Mouse (Mus musculus) midbrain, embryonic 11.5 days (tissue): ENCODE results near the gene Gm12695. TPM values are rescaled to one million over a fixed set of nuclear protein-coding genes. Genes with fewer than 3 reads are reported as not detected.
A peak's percentile ranks its signal among the peaks of the same experiment; 100 is the strongest.

Experiments used
- ATAC-seq: fragments of 200-750 bp; cut with Nextera tagmentation; 2 replicates; pipeline ENCODE4 v1.8.0; 2017; ENCODE audit warnings: moderate TSS enrichment, moderate library complexity; ENCODE audit not compliant: low FRiP score
- DNase-seq: peaks from one replicate; pipeline ENCODE4 v3.0.0; 2015; ENCODE audit warnings: low spot score; ENCODE audit errors: missing footprints
- H3K27ac ChIP-seq: fragments of 300-500 bp; sonication (generic); 2 replicates; pipeline ENCODE4 v1.5.1; 2014; ENCODE audit warnings: low read depth, low read length
- H3K27me3 ChIP-seq: fragments of 300-500 bp; sonication (generic); 2 replicates; pipeline ENCODE4 v1.6.1; 2014; ENCODE audit warnings: mild to moderate bottlenecking, low read length, moderate library complexity, mixed read lengths; ENCODE audit not compliant: control insufficient read depth, insufficient read depth
- H3K36me3 ChIP-seq: fragments of 300-500 bp; sonication (generic); 2 replicates; pipeline ENCODE4 v1.6.1; 2014; ENCODE audit warnings: mild to moderate bottlenecking, low read length, moderate library complexity, mixed read lengths; ENCODE audit not compliant: control insufficient read depth, insufficient read depth
- H3K4me1 ChIP-seq: fragments of 300-500 bp; sonication (generic); 2 replicates; pipeline ENCODE4 v1.6.1; 2014; ENCODE audit warnings: low read length; ENCODE audit not compliant: control insufficient read depth, insufficient read depth
- H3K4me2 ChIP-seq: fragments of 300-500 bp; sonication (generic); 2 replicates; pipeline ENCODE4 v1.6.1; 2014; ENCODE audit warnings: mild to moderate bottlenecking, moderate library complexity
- H3K4me3 ChIP-seq: fragments of 300-500 bp; sonication (generic); 2 replicates; pipeline ENCODE4 v1.5.1; 2014; ENCODE audit warnings: low read depth, low read length
- H3K9ac ChIP-seq: fragments of 300-500 bp; sonication (generic); 2 replicates; pipeline ENCODE4 v1.6.1; 2014; ENCODE audit warnings: low read length
- H3K9me3 ChIP-seq: fragments of 300-500 bp; sonication (generic); 2 replicates; pipeline ENCODE4 v1.6.1; 2016; ENCODE audit warnings: low read length; ENCODE audit not compliant: control insufficient read depth
- WGBS: fragments of 180-500 bp; shearing (Covaris S2); extraction: QIAGEN DNeasy Blood & Tissue Kit; methylation state at CpG from one replicate; pipeline ENCODE4 v1.1.7; 2014; 5-methylcytosine and 5-hydroxymethylcytosine counted together
- polyA plus RNA-seq: library from polyadenylated mRNA; unstranded; fragments of >200 nt; fragmentation: Nextera tagmentation; extraction: Ambion mirVana; gene quantifications from 2 replicates; pipeline ENCODE4 v1.2.1, GENCODE M21; 2014

Gene Gm12695
- polyA plus RNA-seq, 1 experiment from 2014 or later = not detected

DNA sequence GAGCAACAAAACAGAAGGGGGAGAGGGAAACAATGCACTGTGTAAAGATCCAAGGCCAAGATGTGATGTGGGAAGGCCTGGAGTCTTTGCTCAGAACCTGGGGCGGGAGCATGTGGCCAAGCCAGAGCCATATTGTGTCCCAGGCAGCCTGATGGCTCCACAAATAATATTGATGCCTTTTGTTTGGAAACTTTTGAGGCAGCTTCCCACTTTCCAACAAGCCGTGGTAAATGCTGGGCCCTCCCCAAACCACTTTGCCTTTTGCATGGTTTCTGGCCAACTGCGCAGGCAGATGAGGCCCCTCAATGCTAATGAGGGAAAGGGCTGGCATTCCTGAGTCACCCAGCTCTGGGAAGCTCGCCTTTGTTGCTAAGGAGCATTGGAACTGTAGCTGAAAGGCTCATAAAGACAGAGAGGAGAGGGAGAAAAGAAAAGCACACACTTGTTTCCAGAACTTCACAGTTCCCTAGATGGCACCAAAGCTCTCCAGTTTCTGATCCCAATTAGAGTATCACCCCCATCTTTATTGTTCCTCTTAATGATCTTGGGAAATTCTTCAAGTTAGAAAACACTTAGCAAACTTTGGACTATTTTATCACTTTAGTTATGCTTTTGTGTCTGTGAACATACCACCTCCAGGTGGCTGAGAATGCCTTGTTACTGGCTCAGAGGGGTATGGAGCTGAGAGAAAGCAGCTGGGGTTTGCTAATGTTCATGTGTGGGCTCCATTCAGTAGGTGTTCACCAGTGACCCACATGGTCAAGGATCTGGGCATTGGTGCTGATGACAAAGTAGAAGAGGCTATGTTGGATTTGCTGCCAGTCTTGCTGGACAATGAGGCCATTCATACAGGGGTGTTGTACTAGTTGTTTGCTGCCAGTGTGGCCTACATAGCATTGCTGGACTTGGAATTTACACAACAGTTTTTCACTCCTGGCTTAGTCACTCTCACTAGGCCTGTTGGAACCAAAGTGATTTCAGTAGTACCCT, 65.7 kb downstream of the Gm12695 start:
- DNase-seq = peak; percentile 88
- H3K9me3 ChIP-seq = no peaks in the 10 kb centered on the region

DNA sequence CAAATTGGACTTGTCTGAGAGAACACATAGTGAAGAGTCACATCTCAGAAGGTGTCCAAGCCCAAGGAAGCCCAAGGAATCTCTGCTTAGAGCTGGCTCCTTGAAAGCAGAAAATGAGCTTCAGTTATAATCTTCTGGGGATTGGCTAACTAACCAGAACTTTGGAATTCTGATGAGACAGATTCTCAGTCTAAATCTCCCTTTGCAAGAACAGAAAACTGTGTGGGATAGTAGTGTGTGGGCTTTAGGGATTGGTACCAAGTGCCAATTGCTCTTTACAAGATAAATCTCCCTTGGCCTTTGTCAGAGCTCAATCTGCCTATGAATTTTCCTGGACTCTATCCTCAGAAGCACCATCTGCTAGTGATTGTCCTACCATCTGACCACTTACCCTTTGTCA, 66.5 kb downstream of the Gm12695 start:
- H3K4me3 ChIP-seq = no peak overlapping the region
- ATAC-seq (no peak), DNase-seq (no peak)
- H3K4me2 ChIP-seq = no peak overlapping the region
- no peak overlapping the region for H3K27ac ChIP-seq
- no peaks in the 10 kb centered on the region for H3K9me3 ChIP-seq
- H3K36me3 ChIP-seq = no peaks in the 10 kb centered on the region
- H3K27me3 ChIP-seq = no peaks in the 10 kb centered on the region
- H3K4me1 ChIP-seq = peaks cover 9% of the 10 kb centered on the region; the same call in 1 of the 2 replicates
- no peak overlapping the region for H3K9ac ChIP-seq

More for the DNA sequence above, 65.7 kb downstream of the Gm12695 start:
- WGBS = 31% methylated on average over 4 of the region's 4 CpGs
- H3K36me3 ChIP-seq = no peaks in the 10 kb centered on the region
- H3K27me3 ChIP-seq = no peaks in the 10 kb centered on the region
- no peak overlapping the region for H3K4me3 ChIP-seq
- peak overlapping the region; percentile 11; the same call in 1 of the 2 replicates for H3K27ac ChIP-seq
- H3K9ac ChIP-seq = no peak overlapping the region
- peak; percentile 89 for ATAC-seq
- H3K4me1 ChIP-seq = peaks cover 9% of the 10 kb centered on the region; the same call in 1 of the 2 replicates
- H3K4me2 ChIP-seq = no peak overlapping the region

DNA sequence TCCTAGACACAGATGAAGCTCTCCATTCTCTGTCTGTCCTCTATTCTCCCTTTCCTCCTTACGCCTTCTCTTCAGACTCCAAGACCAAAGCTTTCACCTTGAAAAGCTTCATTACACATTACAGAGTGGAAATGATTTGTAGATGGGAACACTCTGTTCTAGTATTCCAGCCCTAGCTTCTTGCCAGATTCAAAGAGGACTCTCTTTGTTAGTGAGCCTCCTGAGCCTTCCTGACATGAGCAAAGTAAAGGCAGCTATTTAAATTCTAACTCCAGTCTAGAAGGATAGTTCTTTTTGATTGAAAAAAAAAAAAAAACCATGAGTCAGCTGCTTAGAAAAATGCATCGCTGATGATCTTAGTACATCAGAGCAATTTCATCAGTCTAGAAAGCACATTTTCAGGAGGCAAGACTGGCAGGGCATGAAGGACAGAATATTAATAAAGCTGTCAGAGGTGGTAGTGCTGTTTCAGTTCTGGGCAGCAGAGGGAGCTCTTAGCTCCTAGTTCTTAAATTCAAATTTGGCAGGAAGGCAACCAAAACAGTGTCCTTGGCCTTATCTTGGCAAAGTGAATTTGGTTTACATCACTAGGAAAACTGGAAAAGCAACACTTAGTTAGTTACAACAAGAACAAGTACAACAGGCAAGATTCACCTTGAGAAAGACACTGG, 79.6 kb downstream of the Gm12695 start:
- no peak overlapping the region for H3K27ac ChIP-seq
- WGBS = 53% methylated on average over 2 of the region's 2 CpGs
- H3K9me3 ChIP-seq = no peaks in the 10 kb centered on the region
- no peaks in the 10 kb centered on the region for H3K4me1 ChIP-seq
- no peaks in the 10 kb centered on the region for H3K36me3 ChIP-seq
- DNase-seq = peak; percentile 93
- no peak overlapping the region for H3K4me3 ChIP-seq
- ATAC-seq = 0 out of 2 replicates have a peak, but pooled peaks have one; percentile 11
- H3K4me2 ChIP-seq = no peak overlapping the region
- no peak overlapping the region for H3K9ac ChIP-seq
- no peaks in the 10 kb centered on the region for H3K27me3 ChIP-seq

GRCm38 (mm10) chr4:96698218-96698561, 86.8 kb downstream of the Gm12695 start:
- DNase-seq (no peak), ATAC-seq (no peak)
- H3K27ac ChIP-seq = no peak overlapping the region

DNA sequence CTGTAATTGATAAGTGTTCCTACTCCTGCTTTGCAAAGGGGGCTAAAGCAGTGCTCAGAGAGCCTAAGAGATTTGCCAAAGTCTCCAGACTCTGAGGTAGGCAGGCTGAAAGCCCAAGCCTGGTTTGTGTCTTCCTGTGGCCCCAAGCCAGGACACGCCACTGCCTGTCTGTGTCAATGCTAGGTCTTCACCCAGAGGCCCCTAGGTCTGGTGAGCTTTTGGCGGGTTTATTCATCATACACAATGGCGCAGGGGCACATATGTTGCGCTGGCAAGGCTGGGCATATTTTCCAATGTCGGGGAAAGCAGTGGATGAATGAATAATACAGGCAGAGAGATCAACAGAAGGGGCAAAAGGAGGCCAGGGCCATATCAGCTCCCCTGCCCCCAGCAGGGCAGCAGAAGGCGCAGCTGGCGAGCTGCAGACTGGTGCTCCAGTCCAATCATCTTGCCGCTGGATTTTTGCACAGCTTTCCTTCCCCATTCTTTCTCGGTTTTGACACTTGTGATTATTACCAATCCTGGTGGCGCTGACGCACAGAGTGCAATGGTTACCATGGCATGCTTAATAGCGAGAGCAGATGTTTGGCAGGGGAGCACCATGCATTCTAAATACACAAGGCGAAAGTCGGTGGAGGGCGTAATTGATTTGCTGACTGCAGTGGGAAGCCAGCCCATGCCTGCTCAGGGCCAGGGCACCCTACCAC, 87.3 kb downstream of the Gm12695 start:
- Histone ChIP-seq H3K9ac (no peak overlapping the region), H3K4me1 (0 out of 2 replicates have a peak, but pooled peaks cover 3% of the 10 kb centered on the region), H3K4me3 (no peak overlapping the region), H3K27ac (no peak overlapping the region; the same call in 1 of the 2 replicates), H3K27me3 (no peaks in the 10 kb centered on the region), H3K36me3 (no peaks in the 10 kb centered on the region), H3K9me3 (no peaks in the 10 kb centered on the region), H3K4me2 (no peak overlapping the region)
- DNase-seq (no peak), ATAC-seq (peak; percentile 64)
- WGBS = 77% methylated on average over 15 of the region's 15 CpGs

More at GRCm38 (mm10) chr4:96698218-96698561, 86.8 kb downstream of the Gm12695 start:
- no peaks in the 10 kb centered on the region for H3K27me3 ChIP-seq
- H3K4me1 ChIP-seq = 0 out of 2 replicates have a peak, but pooled peaks cover 3% of the 10 kb centered on the region
- H3K9ac ChIP-seq = no peak overlapping the region
- 77% methylated on average over 5 of the region's 5 CpGs for WGBS
- H3K9me3 ChIP-seq = no peaks in the 10 kb centered on the region
- H3K4me3 ChIP-seq = no peak overlapping the region
- no peak overlapping the region for H3K4me2 ChIP-seq
- no peaks in the 10 kb centered on the region for H3K36me3 ChIP-seq

GRCm38 (mm10) chr4:96696614-96697360, 88.2 kb downstream of the Gm12695 start:
- peak; percentile 78 for ATAC-seq
- Histone ChIP-seq H3K27ac (no peak overlapping the region), H3K4me2 (no peak overlapping the region), H3K9me3 (no peaks in the 10 kb centered on the region), H3K4me1 (0 out of 2 replicates have a peak, but pooled peaks cover 3% of the 10 kb centered on the region), H3K4me3 (no peak overlapping the region), H3K27me3 (no peaks in the 10 kb centered on the region), H3K9ac (no peak overlapping the region), H3K36me3 (no peaks in the 10 kb centered on the region)
- DNase-seq = peak; percentile 92
- 45% methylated on average over 13 of the region's 13 CpGs for WGBS

DNA sequence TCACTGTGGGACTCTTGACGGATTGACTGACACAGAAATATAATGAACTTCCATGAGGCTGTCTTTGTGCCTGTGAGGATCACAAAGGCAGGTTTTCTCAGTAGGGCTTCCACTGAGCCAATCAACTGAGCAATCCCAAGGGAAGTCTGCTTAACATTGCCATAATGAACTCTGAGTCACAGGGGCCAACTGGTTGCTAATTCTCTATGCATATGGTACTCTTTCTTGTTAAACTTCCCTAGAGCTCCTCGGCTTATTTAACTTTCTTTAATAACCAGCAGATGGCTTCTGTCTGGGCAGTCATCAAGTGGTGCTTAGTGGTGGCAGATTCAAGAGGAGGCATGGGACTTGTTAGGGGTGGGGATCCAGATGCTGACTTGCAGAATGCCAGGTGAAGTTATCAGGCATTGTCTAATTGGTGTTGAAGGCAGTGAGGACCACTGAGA, 97.6 kb downstream of the Gm12695 start:
- Histone ChIP-seq H3K4me2 (no peak overlapping the region), H3K36me3 (no peaks in the 10 kb centered on the region), H3K27ac (no peak overlapping the region), H3K9me3 (no peaks in the 10 kb centered on the region), H3K27me3 (no peaks in the 10 kb centered on the region), H3K9ac (no peak overlapping the region), H3K4me1 (no peaks in the 10 kb centered on the region), H3K4me3 (no peak overlapping the region)
- DNase-seq (no peak), ATAC-seq (peak; percentile 68)
- 61% methylated on average over 2 of the region's 2 CpGs for WGBS

DNA sequence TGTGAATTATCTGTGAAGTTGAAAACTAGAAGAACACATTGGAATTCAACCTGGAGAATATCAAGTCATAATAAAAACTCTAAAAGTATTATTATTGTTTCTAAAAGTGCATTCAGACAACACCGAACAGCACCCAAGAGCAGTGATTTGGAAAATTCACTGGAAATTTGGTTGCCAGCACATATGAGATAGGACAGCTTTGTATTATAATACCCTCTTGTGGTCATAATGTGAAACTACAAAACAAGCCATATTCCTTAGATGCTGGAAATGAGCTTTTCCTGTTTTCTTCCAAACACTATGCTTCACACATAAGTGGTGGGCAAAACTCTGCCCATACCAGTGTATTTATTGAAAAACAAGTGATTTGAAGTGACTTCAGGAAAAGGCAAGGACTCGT, 101.5 kb downstream of the Gm12695 start:
- Histone ChIP-seq H3K4me2 (no peak overlapping the region), H3K9me3 (no peaks in the 10 kb centered on the region), H3K27ac (no peak overlapping the region), H3K27me3 (no peaks in the 10 kb centered on the region), H3K4me3 (no peak overlapping the region), H3K9ac (no peak overlapping the region), H3K4me1 (no peaks in the 10 kb centered on the region), H3K36me3 (no peaks in the 10 kb centered on the region)
- ATAC-seq (peak; percentile 45; the same call in 1 of the 2 replicates), DNase-seq (peak; percentile 87)
- 58% methylated on average over 2 of the region's 2 CpGs for WGBS
